Mouse (Mus musculus): ENCODE measurements around the gene Gm7361.
"Not testable (repeated sequence)": the region's sequence is repeated elsewhere in the genome, so short reads cannot be mapped to it uniquely, and the experiment has no call there.

Gene Gm7361

DNA sequence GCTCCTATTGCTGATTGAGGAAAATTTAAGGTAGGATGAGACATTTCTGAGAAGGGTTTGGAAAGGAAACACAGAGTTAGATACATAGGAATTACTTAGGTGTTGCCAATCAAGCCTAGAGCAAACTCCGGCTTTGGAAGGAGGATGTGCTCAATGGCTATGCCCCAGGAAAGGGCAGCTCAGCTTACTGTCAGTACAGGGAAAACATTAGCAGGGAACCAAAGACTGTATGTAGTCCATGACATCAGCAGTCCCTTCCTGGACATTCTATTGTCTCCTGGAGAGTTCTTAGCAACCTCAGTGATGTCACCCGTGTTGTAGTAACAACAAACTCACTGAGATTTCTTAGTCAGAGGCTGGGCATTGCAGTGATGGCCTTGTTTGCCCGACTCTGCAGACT lies at the start of gene Gm7361:
Gene Gm7361 (plus strand): TSS at position 301 of the 400 bp plus-strand sequence.
- DNase-seq, result not testable (repeated sequence)

DNA sequence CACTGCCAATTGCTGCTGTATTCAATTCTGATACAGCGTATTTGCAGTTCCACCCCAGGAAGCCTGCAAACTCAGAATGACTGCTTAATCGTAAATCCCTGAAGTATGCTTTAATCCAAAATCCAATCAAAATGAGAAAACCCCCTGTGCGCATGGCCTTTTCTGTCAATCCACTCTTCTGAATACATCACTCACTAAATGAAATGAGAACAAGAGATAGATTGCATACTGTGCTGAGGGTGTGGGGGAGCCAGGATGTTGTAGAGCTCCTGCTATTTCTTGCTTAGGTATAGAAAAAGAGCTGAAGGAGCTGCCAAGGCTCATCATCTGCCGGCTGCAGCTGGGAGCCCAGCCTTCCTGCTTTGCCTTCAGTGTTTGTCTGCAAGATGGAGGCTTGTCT lies 46.5 kb upstream of the Gm7361 start:
- no peak for DNase-seq

DNA sequence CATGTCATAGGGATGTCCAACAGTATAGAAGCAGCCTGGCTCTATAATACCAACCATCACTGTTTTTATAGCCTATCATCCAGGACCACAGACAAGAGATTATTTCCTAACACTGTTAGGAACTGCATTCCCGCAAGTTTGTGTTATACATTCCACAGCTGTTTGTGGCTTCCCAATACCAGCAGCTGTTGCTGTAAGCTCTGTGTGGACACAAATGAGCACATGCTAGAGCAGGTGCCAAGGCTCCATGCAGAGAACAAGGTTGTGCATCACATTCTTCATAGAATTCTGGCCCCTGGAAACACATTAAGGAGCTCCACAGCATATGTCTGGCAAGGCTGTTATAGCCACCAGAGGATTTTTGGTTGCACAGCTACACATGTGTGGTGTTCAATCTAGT lies 35.4 kb upstream of the Gm7361 start:
- DNase-seq, result no peak

DNA sequence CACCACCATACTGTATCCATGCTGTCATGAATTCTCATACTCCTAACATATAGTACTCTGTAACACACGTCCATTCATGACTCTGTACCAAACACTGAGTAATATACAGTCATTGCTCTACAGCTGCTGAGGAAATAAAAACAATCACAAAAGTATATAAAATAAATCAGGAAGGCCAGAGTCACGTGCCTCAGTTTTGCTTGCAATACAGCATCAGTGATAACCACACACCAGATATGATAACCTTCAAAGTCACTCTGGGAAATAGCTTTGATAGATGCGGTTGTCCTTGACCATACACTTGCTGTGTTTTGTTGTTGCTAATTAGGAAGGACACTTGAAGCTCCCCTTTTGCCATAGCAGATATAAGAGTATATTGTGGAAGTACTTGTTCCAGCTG lies 9.2 kb downstream of the Gm7361 start:
- DNase-seq, result not testable (repeated sequence)

DNA sequence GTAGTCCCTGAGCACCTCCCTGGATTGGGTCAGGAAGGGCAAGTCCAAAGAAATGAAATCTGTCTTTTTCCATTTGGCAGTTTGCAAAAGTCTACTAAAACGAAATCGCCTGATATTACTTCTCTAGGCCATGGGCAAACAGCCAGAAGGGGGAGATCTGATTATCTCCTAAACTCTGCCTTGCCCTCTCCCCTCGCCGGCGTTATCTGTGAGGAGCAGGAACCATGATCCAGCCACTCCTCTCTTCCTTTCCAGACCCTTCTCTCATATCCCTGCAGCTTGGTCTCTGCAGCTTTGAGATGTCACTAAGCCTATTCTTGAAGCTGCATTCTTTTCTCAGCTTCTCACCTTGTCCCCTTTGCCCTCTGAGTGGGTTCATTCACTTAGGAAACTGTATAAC lies 22.9 kb downstream of the Gm7361 start:
- no peak for DNase-seq

DNA sequence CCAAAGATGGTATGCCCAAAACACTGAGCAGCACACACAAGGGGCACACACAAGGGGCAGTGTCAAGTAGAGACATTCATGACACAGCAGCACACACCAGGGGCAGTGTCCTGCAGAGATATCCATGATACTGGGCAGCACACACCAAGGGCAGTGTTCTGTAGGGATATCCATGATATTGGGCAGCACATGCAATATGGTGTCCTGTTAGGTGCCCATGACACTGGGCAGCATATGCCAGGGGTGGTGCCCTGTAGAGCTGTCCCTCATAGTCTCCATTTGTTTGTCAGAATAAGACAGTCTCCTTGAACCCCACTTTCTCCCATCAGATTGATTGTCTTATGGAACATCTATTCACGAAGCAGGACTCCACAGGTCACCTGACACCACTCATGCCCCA lies 24.2 kb downstream of the Gm7361 start:
- DNase-seq, result no peak

DNA sequence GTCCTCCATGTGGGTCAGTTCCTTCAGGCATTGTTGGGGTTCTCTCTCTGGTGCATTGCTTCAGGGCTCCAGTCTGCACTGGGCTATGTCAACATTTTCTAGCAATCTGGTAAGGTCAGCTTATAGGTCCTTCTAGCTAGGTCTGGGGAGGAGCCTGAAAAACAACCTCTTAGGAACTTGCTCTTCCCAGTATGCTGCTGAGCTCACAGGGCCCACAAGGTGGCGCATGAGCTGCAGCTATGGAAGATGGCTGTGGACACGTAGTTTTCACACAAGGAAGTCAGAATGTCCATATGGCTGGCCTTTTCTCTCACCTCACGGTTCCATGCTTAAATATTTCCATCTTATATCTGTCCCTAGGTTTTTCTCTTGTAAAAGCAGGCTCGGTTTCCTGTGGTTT lies 24.8 kb downstream of the Gm7361 start:
- peak; percentile 67 for DNase-seq

DNA sequence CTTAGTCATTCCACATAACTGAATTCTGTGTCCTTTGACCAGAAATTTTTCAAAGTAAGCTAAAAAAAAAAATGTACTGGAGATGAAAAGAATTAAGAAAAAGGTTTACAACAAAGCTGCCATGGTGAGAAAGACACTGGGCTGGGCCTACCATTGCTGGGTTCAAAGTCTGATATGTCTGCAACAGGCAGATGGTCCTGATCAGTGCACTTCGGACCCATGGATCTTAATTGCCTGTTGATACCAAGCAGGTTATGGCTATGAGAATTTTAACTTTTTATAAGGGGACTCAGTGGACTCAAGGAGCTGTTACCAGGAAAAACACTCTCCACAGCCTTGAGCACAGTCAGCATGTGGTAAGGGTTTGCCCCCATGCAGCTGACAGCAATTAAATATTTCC lies 25.9 kb downstream of the Gm7361 start:
- DNase-seq, result no peak

DNA sequence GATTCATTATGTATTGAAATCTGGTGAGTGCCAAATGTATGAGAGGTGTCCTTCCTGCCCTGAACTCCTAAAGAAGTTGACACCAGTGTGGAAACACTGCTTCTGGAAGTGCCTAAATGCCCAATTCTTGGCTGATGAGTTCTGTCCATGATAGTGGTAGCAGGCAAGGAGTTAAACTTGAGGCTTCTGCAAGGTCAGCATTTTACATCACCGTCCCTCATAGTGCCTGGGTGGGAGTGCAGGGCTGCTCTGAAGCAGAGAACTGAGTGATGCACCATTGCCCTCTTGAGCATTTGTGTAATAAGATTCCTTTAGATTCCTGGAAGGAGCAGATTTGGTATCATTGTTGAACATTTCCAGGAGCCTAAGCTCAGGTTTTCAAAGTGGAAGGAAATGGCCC lies 34.1 kb downstream of the Gm7361 start:
- no peak for DNase-seq

DNA sequence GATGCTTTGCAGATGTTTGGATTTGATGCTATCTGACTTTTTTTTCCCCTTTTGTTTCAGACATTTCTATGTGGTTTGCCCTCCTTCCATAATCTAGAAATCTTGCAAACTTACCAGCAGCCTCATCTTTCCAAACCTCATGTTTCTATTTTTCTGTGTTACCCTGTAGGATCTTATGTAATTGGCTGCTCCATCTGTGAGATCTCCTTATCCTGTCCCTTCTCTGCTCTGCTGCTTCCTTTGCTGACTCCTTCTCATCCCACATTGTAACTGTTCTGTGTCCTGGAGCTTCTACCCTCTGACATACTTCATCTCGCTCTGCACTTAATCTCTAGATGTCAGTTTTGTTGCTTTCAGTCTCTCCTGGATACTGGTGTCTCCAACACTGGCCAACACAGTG lies 35.8 kb downstream of the Gm7361 start:
- DNase-seq, result no peak

Data from kidney, adult 18-20 months (tissue).